Mouse (Mus musculus) liver, adult 2 months (tissue): Measurements from ENCODE around the gene Neurog3.

Source experiments
- CTCF ChIP-seq: fragments of 200-500 bp; IDR thresholded peaks from 2 replicates; pipeline ENCODE4 v1.5.1; 2011; ENCODE audit warnings: low read depth, low read length, control low read depth
- POLR2A ChIP-seq: fragments of 200-500 bp; IDR thresholded peaks from 2 replicates; pipeline ENCODE4 v1.6.1; 2011; ENCODE audit warnings: low read length, control low read depth; ENCODE audit not compliant: insufficient read depth; ENCODE audit errors: extremely low read depth

GRCm38 (mm10) chr10:62149929-62150328 is 17.0 kb downstream of the Neurog3 start:
- TF ChIP-seq CTCF (no peak), POLR2A (no peak)
